Mouse (Mus musculus): Measurements from ENCODE around the gene Igsf9b. TPM values are rescaled to one million over a fixed set of nuclear protein-coding genes. Genes with fewer than 3 reads are reported as not detected.

Igsf9b gene
- total RNA-seq, 2 experiments from 2014 or later: 72.4 to 80.8 TPM

- no peak for DNase-seq (ENCODE audit: low spot score in 2 of 2)
These were observed 9.3 kb upstream of the Igsf9b start for GRCm38 (mm10) chr9:27289543-27290308.

GRCm38 (mm10) chr9:27294380-27294779, 4.6 kb upstream of the Igsf9b start:
- no peak for DNase-seq (ENCODE audit: low spot score in 2 of 2)

GRCm38 (mm10) chr9:27299286-27300187, 533 bp downstream of the Igsf9b start:
- DNase-seq (ENCODE audit: low spot score in 2 of 2): no peak

GRCm38 (mm10) chr9:27300188-27300691, 1.2 kb downstream of the Igsf9b start:
- DNase-seq (ENCODE audit: low spot score in 2 of 2): peak in 1 of 2 experiments; percentile 43

- DNase-seq (ENCODE audit: low spot score in 2 of 2): no peak
These were observed 1.7 kb downstream of the Igsf9b start for GRCm38 (mm10) chr9:27300698-27301097.

DNA sequence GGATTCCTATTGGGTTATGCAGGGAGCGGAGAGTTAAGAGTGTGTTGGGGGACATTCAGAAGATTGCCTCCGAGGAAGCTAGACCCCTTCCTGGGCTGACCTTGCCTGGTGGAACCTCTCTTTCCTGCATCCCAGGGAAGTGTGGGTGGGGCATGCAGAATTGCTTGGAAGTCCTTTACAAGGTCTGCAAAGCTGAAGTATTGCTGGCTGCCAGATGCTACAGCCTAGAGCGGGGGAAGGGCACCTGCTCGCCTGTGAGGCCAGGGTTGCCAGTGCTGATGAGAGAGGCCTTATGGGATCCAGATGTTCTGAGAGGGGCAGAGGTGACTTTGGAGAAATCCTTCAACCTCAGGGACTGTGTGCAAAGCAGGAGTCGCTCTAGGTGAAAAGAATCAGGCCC, 2.5 kb downstream of the Igsf9b start:
- no peak for DNase-seq (ENCODE audit: low spot score in 2 of 2)

GRCm38 (mm10) chr9:27302291-27302690, 3.3 kb downstream of the Igsf9b start:
- DNase-seq (ENCODE audit: low spot score in 2 of 2): no peak

DNA sequence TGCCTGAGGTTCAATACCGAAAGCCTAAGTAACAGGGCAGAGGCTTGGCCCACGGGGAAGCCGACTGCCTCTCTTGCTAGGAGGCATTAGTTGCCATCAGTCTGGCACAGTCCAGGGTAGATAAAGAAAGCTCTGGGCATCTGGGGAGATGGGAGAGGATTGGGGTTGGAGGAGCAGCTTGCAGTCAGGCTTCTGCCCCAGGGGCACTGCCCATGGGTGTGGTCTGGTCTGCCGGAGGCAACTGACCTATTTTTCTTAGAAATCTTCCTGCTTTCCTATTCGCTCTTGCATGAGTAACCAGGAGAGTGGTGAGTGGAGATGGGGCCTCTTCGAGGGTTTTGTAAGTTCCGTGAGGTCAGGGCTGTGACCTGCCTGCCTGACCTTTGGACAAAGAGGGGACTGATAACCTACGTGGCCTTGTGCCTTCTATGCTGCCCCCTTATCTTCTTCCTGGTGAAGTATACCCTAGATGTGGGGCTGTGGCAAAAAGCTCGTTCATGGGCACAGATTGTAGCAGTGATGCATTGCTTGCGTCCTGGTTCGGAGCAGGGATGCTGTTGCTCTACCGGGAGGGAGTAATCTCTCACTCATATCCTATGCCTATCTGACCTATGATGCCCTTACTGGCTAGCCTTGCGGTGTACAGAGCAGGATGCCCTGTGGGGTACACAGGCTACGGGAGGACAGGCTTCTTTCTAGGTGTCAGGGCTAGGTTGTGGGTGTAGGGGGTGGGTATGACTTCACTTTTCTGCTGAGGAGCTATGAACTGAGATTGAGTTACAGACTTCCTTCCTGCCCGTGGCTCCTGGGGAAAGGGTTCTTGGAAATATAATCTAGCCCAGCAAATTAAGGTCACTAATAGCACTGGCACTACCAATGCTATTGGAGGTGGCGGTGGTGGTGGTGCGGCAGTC, 4.8 kb downstream of the Igsf9b start:
- DNase-seq (ENCODE audit: low spot score in 2 of 2): no peak

DNA sequence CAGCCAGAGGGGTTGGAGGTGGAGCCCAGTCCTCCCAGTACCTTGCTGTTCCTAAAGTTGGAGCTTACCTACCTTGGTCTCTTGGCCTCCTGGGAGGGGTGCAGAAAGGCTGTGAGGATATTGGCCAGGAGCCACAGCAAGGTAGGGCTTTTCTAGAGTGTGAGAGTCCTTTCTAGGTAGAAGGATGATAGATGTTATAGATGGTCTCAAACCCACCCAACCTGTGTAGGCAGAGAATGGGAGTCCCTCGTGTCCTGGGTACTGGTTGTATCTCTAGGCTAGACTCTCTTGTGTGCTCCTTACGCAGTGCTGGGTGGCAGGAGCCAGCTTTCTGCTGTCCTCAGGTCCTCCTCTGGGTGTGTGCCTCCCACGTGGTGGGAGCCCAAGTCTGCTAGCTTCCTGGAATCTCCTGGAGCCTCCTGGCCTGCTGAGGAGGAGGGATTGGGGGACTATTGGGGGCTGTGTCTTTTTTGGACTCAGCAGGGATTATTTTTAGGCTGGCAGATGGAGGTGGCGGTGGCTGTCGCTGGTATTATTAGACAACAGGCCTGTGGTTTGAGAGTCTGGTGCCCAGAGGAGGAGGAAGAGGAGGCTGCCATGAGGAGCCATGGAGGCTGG, 5.6 kb downstream of the Igsf9b start:
- DNase-seq (ENCODE audit: low spot score in 2 of 2): no peak

- no peak for DNase-seq (ENCODE audit: low spot score in 2 of 2)
These were observed 6.5 kb downstream of the Igsf9b start for GRCm38 (mm10) chr9:27305502-27305901.

DNA sequence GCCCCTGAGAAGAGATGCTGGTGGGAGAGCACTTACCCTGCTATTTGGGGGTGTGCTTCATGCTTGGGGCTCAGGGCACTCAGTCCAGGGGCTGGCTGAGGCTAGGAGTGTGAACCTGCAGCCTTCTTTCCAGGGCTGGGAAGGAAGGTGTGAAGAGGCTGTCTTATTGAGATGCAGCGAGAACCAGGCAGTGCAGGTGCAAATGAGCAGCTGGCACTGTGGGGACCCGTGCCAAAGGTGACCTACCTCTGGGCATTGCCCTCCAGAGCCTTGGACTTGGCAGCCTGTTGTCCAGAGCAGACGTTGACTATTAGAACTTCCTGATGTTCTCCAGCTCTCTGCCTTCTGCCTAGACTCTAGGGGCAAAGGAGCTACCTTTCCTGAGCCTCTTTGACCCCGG, 7.6 kb downstream of the Igsf9b start:
- DNase-seq (ENCODE audit: low spot score in 2 of 2): no peak

DNA sequence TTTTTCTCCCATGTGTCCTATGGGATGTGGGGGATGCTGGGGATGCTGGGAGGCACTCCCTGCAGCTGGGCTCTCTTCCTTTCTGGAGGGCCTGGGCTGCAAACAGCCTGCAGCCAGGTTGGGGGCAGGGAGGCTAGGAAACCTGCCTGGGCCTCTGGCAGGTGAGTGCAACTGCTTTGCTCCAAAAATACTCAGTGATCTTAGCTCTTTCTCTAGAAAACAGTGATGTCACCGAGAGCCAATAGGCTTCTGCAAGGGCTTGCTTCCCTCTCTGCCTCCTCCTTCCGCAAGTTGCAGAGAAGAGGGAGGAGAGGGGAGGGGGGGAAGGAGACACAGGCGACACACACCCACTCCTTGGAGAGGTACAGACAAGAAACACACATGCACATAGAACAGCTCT, 8.3 kb downstream of the Igsf9b start:
- DNase-seq (ENCODE audit: low spot score in 2 of 2): no peak

GRCm38 (mm10) chr9:27308045-27308444, 9.0 kb downstream of the Igsf9b start:
- no peak for DNase-seq (ENCODE audit: low spot score in 2 of 2)

DNA sequence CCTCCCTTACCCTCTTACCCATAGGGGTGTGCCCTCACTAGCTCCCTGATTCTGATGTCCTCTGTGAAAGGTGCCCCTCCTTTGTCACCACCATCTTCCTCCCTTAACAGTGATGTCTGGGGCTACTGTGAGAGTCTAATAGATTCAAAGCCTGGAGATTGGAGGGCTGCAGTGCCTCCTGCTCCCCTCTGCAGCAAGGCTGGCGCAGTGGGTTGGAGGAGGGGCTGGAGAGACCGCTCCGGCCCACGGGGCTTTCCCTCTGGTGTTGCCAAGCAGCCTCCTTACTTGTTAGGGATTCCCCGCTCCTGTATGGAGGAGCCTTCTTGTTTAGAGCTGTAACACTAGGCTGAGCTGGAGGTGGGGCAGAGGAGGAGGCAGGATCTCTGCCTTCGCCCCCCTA, 9.6 kb downstream of the Igsf9b start:
- peak; percentile 49 to 56 for DNase-seq (ENCODE audit: low spot score in 2 of 2)

DNA sequence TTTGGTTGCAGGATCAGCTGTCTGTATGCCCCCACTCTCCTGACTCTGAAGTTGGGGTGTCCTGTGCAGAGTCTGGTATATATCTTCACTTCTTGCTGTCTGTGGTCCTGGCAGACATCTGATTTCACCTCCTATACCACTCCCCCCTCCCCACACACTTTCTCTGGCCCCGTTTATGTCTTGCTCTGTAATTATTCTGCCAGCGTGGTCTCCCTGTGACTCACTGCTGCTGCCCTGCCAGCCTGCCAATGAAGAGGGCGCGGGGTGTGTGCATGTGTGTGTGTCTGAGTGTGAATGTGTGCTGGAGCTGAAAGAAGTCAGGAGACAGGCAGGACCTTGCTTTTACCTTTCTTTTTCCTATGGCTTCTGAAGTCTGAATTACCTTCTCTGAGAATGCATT, 11.0 kb downstream of the Igsf9b start:
- no peak for DNase-seq (ENCODE audit: low spot score in 2 of 2)

DNA sequence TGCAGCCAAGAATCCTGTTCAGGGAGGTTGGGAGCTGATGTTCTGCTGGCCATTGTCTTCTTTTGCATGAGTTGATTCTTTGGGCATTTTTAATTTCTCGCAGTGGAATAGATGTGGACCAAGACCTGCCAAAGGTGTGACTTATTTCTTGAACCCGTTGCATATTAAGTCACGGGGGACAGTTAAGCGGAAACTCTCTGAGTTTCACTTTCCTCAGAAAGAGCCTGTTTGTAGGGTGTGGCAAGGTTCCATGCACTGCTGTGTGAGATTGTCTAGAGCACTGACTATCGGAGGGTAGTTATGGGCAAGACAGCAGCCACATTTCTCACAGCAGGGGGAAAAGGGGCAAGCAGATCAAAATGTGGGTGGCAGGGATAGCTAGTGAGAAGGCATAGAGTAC, 14.4 kb downstream of the Igsf9b start:
- no peak for DNase-seq (ENCODE audit: low spot score in 2 of 2)

- no peak for DNase-seq (ENCODE audit: low spot score in 2 of 2)
These were observed 22.3 kb downstream of the Igsf9b start for GRCm38 (mm10) chr9:27321267-27321666.

- no peak for DNase-seq (ENCODE audit: low spot score in 2 of 2)
These were observed 23.3 kb downstream of the Igsf9b start for GRCm38 (mm10) chr9:27322277-27322676.

DNA sequence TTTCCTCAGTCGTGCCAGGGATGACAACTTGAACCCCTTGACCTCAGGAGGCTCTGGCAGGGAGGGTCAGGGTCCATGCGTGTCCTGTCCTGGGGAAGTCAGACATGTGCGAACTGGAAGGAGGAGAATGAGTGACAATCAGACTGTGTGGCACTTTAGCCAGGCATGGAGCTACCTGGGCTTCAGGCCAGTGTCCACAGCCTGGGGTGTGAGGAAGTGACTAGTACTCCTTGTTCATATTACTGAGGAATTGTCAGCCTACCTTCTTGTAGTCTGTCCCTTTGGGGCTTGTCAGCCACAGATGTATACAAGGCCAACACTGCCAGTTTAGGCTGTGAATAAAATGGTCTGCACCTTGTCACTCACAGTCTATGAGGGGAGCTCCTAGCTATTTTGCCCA, 24.4 kb downstream of the Igsf9b start:
- DNase-seq (ENCODE audit: low spot score in 2 of 2): no peak

GRCm38 (mm10) chr9:27325920-27326319, 26.9 kb downstream of the Igsf9b start:
- DNase-seq (ENCODE audit: low spot score in 2 of 2): peak; percentile 80 to 82

DNA sequence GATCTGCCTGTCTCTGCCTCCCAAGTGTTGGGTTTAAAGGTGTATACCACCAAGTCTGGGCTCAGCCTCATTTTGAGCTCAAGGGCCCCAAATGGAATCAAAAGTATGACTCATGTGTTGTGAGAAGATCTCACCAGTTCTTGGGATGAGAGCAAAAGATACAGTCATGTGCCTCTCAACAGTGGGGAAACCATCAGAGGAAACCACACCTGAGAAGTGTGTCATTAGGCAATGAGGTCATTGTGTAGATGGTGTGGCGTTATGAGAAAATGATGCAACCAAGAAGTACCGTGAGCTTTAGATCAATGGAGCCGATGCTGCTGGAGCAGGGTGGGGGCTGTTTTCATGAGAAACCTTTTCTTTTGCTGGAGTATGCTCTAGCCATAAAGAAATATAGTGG, 28.6 kb downstream of the Igsf9b start:
- no peak for DNase-seq (ENCODE audit: low spot score in 2 of 2)
